Mouse (Mus musculus): ENCODE data around the gene Kcnk16. TPM values are rescaled to one million over a fixed set of nuclear protein-coding genes. Genes with fewer than 3 reads are reported as not detected.
"Not testable (repeated sequence)": the region's sequence is repeated elsewhere in the genome, so short reads cannot be mapped to it uniquely, and the experiment has no call there.

Kcnk16 gene
- 0.32 TPM in 1 of 2 replicates, not detected in the other for polyA plus RNA-seq (2016; fragmentation: Nextera tagmentation; extraction: Ambion mirVana)

- Histone ChIP-seq H3K9me3 (0 out of 2 replicates have a peak, but pooled peaks cover 4% of the 10 kb centered on the region), H3K36me3 (replicated peaks) (no peaks in the 10 kb centered on the region), H3K4me3 (no peak within 1 kb of the TSS), H3K27ac (replicated peaks) (no peak within 1 kb of the TSS), H3K4me1 (no peaks in the 10 kb centered on the region), H3K27me3 (replicated peaks; ENCODE audit: low read depth, poor library complexity, severe bottlenecking) (no peaks in the 10 kb centered on the region)
- WGBS: 80% methylated on average over 6 of the region's 6 CpGs
- no peak for DNase-seq (ENCODE audit: low spot score)
Measured at GRCm38 (mm10) chr14:20269082-20269809, at the start of gene Kcnk16. Kcnk16 (minus strand) TSS chr14:20269199.

- Histone ChIP-seq H3K27me3 (replicated peaks; ENCODE audit: low read depth, poor library complexity, severe bottlenecking) (no peaks in the 10 kb centered on the region), H3K4me1 (no peaks in the 10 kb centered on the region), H3K27ac (replicated peaks) (no peak overlapping the region), H3K36me3 (replicated peaks) (peaks cover 36% of the 10 kb centered on the region), H3K4me3 (no peak overlapping the region), H3K9me3 (no peaks in the 10 kb centered on the region)
- DNase-seq (ENCODE audit: low spot score): no peak
- WGBS: 89% methylated on average over 1 of the region's 1 CpGs
Measured at GRCm38 (mm10) chr14:20315137-20315536, 46.1 kb upstream of the Kcnk16 start.

GRCm38 (mm10) chr14:20305085-20305484 is 36.1 kb upstream of the Kcnk16 start:
- 64% methylated on average over 2 of the region's 2 CpGs for WGBS
- not testable (repeated sequence) for H3K27me3 ChIP-seq (replicated peaks; ENCODE audit: low read depth, poor library complexity, severe bottlenecking); H3K27ac ChIP-seq (replicated peaks); H3K4me3 ChIP-seq; H3K4me1 ChIP-seq; H3K9me3 ChIP-seq; DNase-seq (ENCODE audit: low spot score)
- peaks cover 20% of the 10 kb centered on the region for H3K36me3 ChIP-seq (replicated peaks)

- Histone ChIP-seq H3K9me3 (no peaks in the 10 kb centered on the region), H3K27ac (replicated peaks) (no peak overlapping the region), H3K4me1 (peaks cover 6% of the 10 kb centered on the region; the same call in 1 of the 2 replicates), H3K27me3 (replicated peaks; ENCODE audit: low read depth, poor library complexity, severe bottlenecking) (no peaks in the 10 kb centered on the region), H3K4me3 (no peak overlapping the region), H3K36me3 (replicated peaks) (no peaks in the 10 kb centered on the region)
- DNase-seq (ENCODE audit: low spot score): no peak
- 91% methylated on average over 3 of the region's 3 CpGs for WGBS
Measured at GRCm38 (mm10) chr14:20298131-20298530, 29.1 kb upstream of the Kcnk16 start.

GRCm38 (mm10) chr14:20297616-20298015 is 28.6 kb upstream of the Kcnk16 start:
- Histone ChIP-seq H3K4me3 (no peak overlapping the region), H3K4me1 (peaks cover 6% of the 10 kb centered on the region; the same call in 1 of the 2 replicates), H3K9me3 (no peaks in the 10 kb centered on the region), H3K36me3 (replicated peaks) (no peaks in the 10 kb centered on the region), H3K27ac (replicated peaks) (no peak overlapping the region), H3K27me3 (replicated peaks; ENCODE audit: low read depth, poor library complexity, severe bottlenecking) (no peaks in the 10 kb centered on the region)
- no peak for DNase-seq (ENCODE audit: low spot score)
- 82% methylated on average over 3 of the region's 3 CpGs for WGBS

GRCm38 (mm10) chr14:20294947-20295346 is 25.9 kb upstream of the Kcnk16 start:
- no peaks in the 10 kb centered on the region for H3K27me3 ChIP-seq (replicated peaks; ENCODE audit: low read depth, poor library complexity, severe bottlenecking)
- no peak overlapping the region for H3K27ac ChIP-seq (replicated peaks)
- peaks cover 6% of the 10 kb centered on the region; the same call in 1 of the 2 replicates for H3K4me1 ChIP-seq
- 58% methylated on average over 8 of the region's 8 CpGs for WGBS
- no peak for DNase-seq (ENCODE audit: low spot score)
- H3K9me3 ChIP-seq: no peaks in the 10 kb centered on the region
- no peaks in the 10 kb centered on the region for H3K36me3 ChIP-seq (replicated peaks)
- peak overlapping the region; percentile 56 for H3K4me3 ChIP-seq

- H3K9me3 ChIP-seq: no peaks in the 10 kb centered on the region
- peak within 1 kb of the TSS; percentile 56 for H3K4me3 ChIP-seq
- no peaks in the 10 kb centered on the region for H3K36me3 ChIP-seq (replicated peaks)
- WGBS: 25% methylated on average over 14 of the region's 14 CpGs
- H3K27ac ChIP-seq (replicated peaks): peak within 1 kb of the TSS; percentile 65; the same call in 1 of the 2 replicates
- H3K4me1 ChIP-seq: peaks cover 6% of the 10 kb centered on the region; the same call in 1 of the 2 replicates
- DNase-seq (ENCODE audit: low spot score): peak; percentile 79
- H3K27me3 ChIP-seq (replicated peaks; ENCODE audit: low read depth, poor library complexity, severe bottlenecking): no peaks in the 10 kb centered on the region
Measured at GRCm38 (mm10) chr14:20294117-20294892, 25.3 kb upstream of the Kcnk16 start, which contains the start of gene Nudt13. Nudt13 (plus strand) TSS chr14:20294697.

GRCm38 (mm10) chr14:20291391-20291790 is 22.4 kb upstream of the Kcnk16 start:
- Histone ChIP-seq H3K9me3 (no peaks in the 10 kb centered on the region), H3K36me3 (replicated peaks) (no peaks in the 10 kb centered on the region), H3K4me3 (no peak overlapping the region), H3K4me1 (peaks cover 6% of the 10 kb centered on the region; the same call in 1 of the 2 replicates), H3K27ac (replicated peaks) (no peak overlapping the region), H3K27me3 (replicated peaks; ENCODE audit: low read depth, poor library complexity, severe bottlenecking) (no peaks in the 10 kb centered on the region)
- DNase-seq (ENCODE audit: low spot score): no peak
- WGBS: 66% methylated on average over 4 of the region's 4 CpGs

GRCm38 (mm10) chr14:20268421-20268820 is 578 bp downstream of the Kcnk16 start:
- no peak for DNase-seq (ENCODE audit: low spot score)

GRCm38 (mm10) chr14:20262346-20262745 is 6.7 kb downstream of the Kcnk16 start:
- no peaks in the 10 kb centered on the region for H3K4me1 ChIP-seq
- 76% methylated on average over 4 of the region's 4 CpGs for WGBS
- H3K9me3 ChIP-seq: no peaks in the 10 kb centered on the region
- no peak for DNase-seq (ENCODE audit: low spot score)
- 0 out of 2 replicates have a peak, but pooled peaks cover 4% of the 10 kb centered on the region for H3K27me3 ChIP-seq (replicated peaks; ENCODE audit: low read depth, poor library complexity, severe bottlenecking)
- H3K27ac ChIP-seq (replicated peaks): no peak overlapping the region
- no peaks in the 10 kb centered on the region for H3K36me3 ChIP-seq (replicated peaks)
- H3K4me3 ChIP-seq: no peak overlapping the region

More at GRCm38 (mm10) chr14:20268421-20268820, 578 bp downstream of the Kcnk16 start:
- Histone ChIP-seq H3K9me3 (no peaks in the 10 kb centered on the region), H3K36me3 (replicated peaks) (no peaks in the 10 kb centered on the region), H3K4me3 (no peak overlapping the region), H3K4me1 (no peaks in the 10 kb centered on the region), H3K27me3 (replicated peaks; ENCODE audit: low read depth, poor library complexity, severe bottlenecking) (no peaks in the 10 kb centered on the region), H3K27ac (replicated peaks) (no peak overlapping the region)
- 89% methylated on average over 6 of the region's 6 CpGs for WGBS

GRCm38 (mm10) chr14:20258185-20259113 is 10.6 kb downstream of the Kcnk16 start:
- no peak overlapping the region for H3K27ac ChIP-seq (replicated peaks)
- peak; percentile 85 for DNase-seq (ENCODE audit: low spot score)
- WGBS: 60% methylated on average over 8 of the region's 8 CpGs
- no peaks in the 10 kb centered on the region for H3K36me3 ChIP-seq (replicated peaks)
- H3K27me3 ChIP-seq (replicated peaks; ENCODE audit: low read depth, poor library complexity, severe bottlenecking): 0 out of 2 replicates have a peak, but pooled peaks cover 4% of the 10 kb centered on the region
- H3K4me1 ChIP-seq: no peaks in the 10 kb centered on the region
- H3K9me3 ChIP-seq: no peaks in the 10 kb centered on the region
- H3K4me3 ChIP-seq: no peak overlapping the region
